Mouse (Mus musculus) CH12F3 (cell line): Measurements from ENCODE around the gene Dvl1.

Source experiments
- in situ Hi-C: fragments of 300-500 bp; cut with MboI; formaldehyde crosslinking; loops from 2 replicates; pipeline ENCODE4 v1.14.3; 2020; ENCODE audit warnings: low sequenced_read_pairs

Dvl1 gene

GRCm38 (mm10) chr4:155869317-155870033 lies 22.3 kb downstream of the Dvl1 start, which contains the start of the genes Cptp and Ints11:
Gene Cptp, minus strand, starts transcription at chr4:155869440.
Gene Ints11, plus strand, starts transcription at chr4:155869546.
- in situ Hi-C loops, result no loop called here

GRCm38 (mm10) chr4:155871404-155871803 lies 24.2 kb downstream of the Dvl1 start:
- in situ Hi-C loops, result no loop called here

- in situ Hi-C loops, result no loop called here
These were observed 36.4 kb downstream of the Dvl1 start for GRCm38 (mm10) chr4:155883587-155883986.

DNA sequence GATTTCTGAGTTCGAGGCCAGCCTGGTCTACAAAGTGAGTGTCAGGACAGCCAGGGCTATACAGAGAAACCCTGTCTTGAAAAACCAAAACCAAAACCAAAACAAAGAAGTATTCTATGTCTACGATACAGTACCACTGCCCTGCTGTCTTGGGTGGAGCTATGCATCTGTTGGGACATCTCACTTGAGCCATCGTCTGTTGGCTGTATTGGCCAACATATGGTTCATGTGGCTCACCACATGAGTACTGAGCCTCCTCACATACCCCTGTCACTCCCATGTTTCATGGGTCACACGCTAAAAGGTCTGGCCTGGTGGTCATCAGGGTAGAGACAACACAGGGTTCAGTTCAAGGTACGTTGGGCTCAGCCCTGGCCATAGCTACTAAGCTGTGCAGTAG lies 39.1 kb downstream of the Dvl1 start:
- in situ Hi-C loops, result no loop called here

GRCm38 (mm10) chr4:155887674-155888073 lies 40.5 kb downstream of the Dvl1 start:
- in situ Hi-C loops, result no loop called here

DNA sequence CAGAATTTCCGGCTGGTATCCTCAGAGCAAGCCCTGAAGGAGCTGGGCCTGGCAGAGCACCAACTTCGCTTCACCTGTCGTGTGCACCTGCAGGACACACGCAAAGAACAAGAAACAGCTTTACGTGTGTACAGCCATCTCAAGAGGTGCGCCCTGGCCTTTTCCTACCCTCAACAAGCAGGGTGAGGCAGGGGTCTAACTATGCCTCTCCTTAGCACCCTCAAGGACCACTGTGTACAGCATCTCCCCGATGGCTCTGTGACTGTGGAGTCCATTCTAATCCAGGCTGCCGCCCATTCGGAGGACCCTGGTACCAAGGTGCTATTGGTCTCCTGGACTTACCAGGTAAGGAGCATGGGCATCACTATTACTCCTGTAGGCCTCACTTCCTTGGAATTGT lies 41.0 kb downstream of the Dvl1 start:
- in situ Hi-C loops, result no loop called here

DNA sequence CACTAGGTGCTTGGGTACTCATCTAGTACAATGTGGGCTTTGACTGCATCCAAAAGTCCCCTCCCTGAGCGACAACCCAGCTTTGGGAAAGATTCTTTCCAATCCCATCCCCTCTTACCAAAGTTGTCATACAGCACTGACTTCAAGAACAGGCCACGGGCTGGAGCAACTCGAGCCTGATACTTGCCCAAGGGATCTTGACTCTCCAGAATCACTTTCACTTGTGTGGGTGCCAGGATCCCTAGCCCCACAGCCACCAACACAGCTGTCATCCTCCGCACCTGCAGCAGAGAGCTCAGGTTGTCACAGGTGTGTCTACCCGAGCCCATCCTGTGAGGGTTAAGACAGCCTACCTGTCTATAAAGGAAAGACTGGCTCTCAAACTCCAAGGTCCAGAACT lies 42.1 kb downstream of the Dvl1 start:
- in situ Hi-C loops, result no loop called here

- in situ Hi-C loops, result no loop called here
These were observed 43.8 kb downstream of the Dvl1 start for GRCm38 (mm10) chr4:155891011-155891471.

- in situ Hi-C loops, result no loop called here
These were observed 44.4 kb downstream of the Dvl1 start, which contains the start of the genes Pusl1 and Acap3 for GRCm38 (mm10) chr4:155891551-155892001. Gene Pusl1, minus strand, starts transcription at chr4:155891781. Gene Acap3, plus strand, starts transcription at chr4:155891822.

GRCm38 (mm10) chr4:155892017-155892416 lies 44.8 kb downstream of the Dvl1 start:
- in situ Hi-C loops, result no loop called here

DNA sequence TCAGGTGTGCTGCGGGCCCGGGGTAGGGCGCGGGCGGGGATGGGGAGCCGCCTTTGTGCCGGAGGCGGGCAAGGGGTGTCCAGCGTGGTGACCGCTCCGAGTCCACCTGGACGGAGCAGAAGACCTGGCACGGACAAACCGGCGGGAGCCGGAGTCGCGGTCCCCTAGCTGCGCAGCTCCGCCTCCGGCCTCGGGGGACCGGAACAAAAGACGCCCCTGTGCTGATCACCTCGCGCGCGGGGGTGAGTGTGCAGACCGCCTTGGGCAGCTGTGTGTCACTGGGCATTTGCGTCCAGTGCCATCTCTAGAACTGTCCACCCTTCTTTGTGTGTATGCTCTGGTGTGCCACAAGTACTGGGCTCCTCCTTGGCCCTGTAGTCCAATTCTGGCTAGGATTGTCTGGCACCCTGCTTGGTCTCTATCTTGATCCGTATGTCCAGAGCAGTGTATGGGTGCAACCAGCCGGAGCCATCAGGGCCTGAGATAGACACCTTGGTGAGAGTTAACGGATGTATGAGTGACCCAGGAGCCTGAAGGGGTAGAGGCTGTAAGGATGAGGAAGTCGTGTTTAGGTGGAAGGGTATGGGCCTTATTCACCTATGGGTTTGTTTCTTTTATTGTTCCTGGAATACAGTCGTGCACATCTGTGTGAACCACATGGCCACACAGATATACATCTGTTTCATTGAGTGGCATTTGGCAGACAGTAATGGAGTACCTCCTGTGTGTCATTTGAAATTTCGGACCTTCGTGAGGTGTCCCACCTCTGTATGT lies 45.4 kb downstream of the Dvl1 start:
- in situ Hi-C loops, result no loop called here

GRCm38 (mm10) chr4:155893212-155893690 lies 46.0 kb downstream of the Dvl1 start:
- in situ Hi-C loops, result no loop called here

GRCm38 (mm10) chr4:155894311-155894881 lies 47.2 kb downstream of the Dvl1 start:
- in situ Hi-C loops, result no loop called here

DNA sequence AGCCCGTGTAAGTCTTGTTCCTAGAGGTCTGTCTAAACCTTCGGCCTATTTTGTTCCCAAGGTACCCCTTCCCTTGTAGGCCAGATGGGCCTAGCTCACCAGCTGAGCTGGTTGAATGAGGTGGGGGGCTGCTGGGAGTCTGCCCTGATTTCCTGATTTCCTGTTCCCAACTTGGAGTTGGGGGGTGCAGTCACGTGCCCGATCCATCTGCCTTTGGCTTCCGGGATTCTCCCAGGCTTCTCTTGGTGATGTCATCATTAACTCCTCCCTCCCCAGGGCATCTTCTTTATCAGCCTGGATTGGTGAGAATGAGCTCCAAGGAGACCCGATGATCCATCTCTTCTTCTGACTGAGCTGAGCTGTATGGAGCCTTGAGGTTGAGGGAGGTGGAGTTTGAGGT lies 48.0 kb downstream of the Dvl1 start:
- in situ Hi-C loops, result no loop called here

DNA sequence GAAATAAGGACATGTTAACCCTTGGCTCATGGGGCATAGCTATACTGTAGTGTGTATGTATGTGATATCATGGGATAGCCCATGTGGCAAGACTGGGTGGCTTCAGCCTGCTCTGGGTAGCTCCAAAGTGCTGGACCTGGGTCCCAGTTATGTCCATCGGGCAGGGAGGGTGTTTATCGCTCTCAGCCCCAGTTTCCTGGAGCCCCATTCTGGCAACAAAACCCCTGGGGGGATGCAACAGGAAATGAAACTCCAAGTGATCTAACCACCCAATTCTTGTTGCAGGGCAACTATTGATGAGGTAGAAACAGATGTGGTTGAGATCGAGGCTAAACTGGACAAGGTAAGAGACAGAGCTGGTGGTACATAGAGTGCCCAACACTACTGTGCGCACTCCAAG lies 48.6 kb downstream of the Dvl1 start:
- in situ Hi-C loops, result no loop called here

GRCm38 (mm10) chr4:155896461-155896860 lies 49.3 kb downstream of the Dvl1 start:
- in situ Hi-C loops, result no loop called here

GRCm38 (mm10) chr4:155898318-155898717 lies 51.1 kb downstream of the Dvl1 start:
- in situ Hi-C loops, result no loop called here

DNA sequence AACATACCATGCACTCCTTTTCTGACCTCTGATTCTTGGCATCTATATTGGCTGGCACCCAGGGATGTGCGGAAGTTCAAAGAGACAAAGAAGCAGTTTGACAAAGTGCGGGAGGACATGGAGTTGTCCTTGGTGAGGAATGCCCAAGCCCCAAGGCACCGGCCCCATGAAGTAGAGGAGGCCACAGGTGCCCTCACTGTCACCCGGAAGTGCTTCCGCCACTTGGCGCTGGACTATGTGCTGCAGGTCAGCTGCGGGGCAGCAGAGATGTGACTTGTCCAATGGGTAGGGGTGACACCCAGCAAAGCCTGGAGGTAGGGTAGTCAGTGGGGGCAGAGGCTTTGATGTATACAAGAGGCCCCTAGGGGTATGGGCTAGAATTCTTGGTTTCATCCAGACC lies 52.2 kb downstream of the Dvl1 start:
- in situ Hi-C loops, result no loop called here

- in situ Hi-C loops, result no loop called here
These were observed 54.0 kb downstream of the Dvl1 start for GRCm38 (mm10) chr4:155901205-155901604.

- in situ Hi-C loops, result no loop called here
These were observed 56.0 kb downstream of the Dvl1 start for GRCm38 (mm10) chr4:155903246-155903645.

GRCm38 (mm10) chr4:155904318-155905102 lies 57.3 kb downstream of the Dvl1 start:
- in situ Hi-C loops, result no loop called here
